Mouse (Mus musculus) MEL (cell line): ENCODE measurements around the gene Sfxn1. TPM values are rescaled to one million over a fixed set of nuclear protein-coding genes. Genes with fewer than 3 reads are reported as not detected.

ENCODE experiments used
- DNase-seq: peaks from one replicate; pipeline ENCODE4 v3.0.0; 2011; ENCODE audit warnings: low read depth, low spot score
- H3K27ac ChIP-seq: 2 replicates; pipeline ENCODE4 v1.5.1; 2012; ENCODE audit warnings: low read depth, mild to moderate bottlenecking, control low read depth, low read length, moderate library complexity; ENCODE audit not compliant: control insufficient read depth
- H3K27me3 ChIP-seq, 2 experiments: fragments of 150-350 bp in 1 of 2; sonication (generic) in 1 of 2; 2 replicates each; pipeline ENCODE4 v1.6.1; 2012; ENCODE audit warnings: low read length in 2 of 2, mild to moderate bottlenecking in 2 of 2, improper control_type of control experiment in 1 of 2, moderate library complexity in 1 of 2; ENCODE audit not compliant: insufficient read depth in 2 of 2, control insufficient read depth in 1 of 2
- H3K36me3 ChIP-seq, 2 experiments: 2 replicates each; pipeline ENCODE4 v1.6.1; 2012 to 2014; ENCODE audit warnings: low read length in 2 of 2, improper control_type of control experiment in 1 of 2, inconsistent platforms in 1 of 2, mild to moderate bottlenecking in 1 of 2; ENCODE audit not compliant: insufficient read depth in 2 of 2, control insufficient read depth in 1 of 2
- H3K4me1 ChIP-seq, 2 experiments: fragments of 150-350 bp in 1 of 2; sonication (generic) in 1 of 2; 2 replicates each; pipeline ENCODE4 v1.6.1; 2012; ENCODE audit warnings: low read length in 2 of 2, improper control_type of control experiment in 1 of 2, mild to moderate bottlenecking in 1 of 2; ENCODE audit not compliant: insufficient read depth in 2 of 2, control insufficient read depth in 1 of 2
- H3K4me3 ChIP-seq, 2 experiments: fragments of 150-350 bp in 1 of 2; sonication (generic) in 1 of 2; 2 replicates each; pipeline ENCODE4 v1.5.1; 2012; ENCODE audit warnings: low read depth in 2 of 2, low read length in 2 of 2, mild to moderate bottlenecking in 2 of 2, moderate library complexity in 2 of 2, control low read depth in 1 of 2, improper control_type of control experiment in 1 of 2; ENCODE audit not compliant: control insufficient read depth in 1 of 2, insufficient read depth in 1 of 2
- H3K79me2 ChIP-seq: 2 replicates; pipeline ENCODE4 v1.6.1; 2012; ENCODE audit warnings: mild to moderate bottlenecking, low read length, moderate library complexity; ENCODE audit not compliant: control insufficient read depth, poor library complexity, insufficient read depth
- H3K9ac ChIP-seq: 2 replicates; pipeline ENCODE4 v1.6.1; 2012; ENCODE audit warnings: low read depth, mild to moderate bottlenecking, control low read depth, low read length, moderate library complexity; ENCODE audit not compliant: control insufficient read depth, poor library complexity, severe bottlenecking
- H3K9me3 ChIP-seq: fragments of 150-350 bp; sonication (generic); replicated peaks from 2 replicates; pipeline ENCODE4 v1.6.1; 2012; ENCODE audit warnings: mild to moderate bottlenecking, low read length, improper control_type of control experiment, moderate library complexity; ENCODE audit not compliant: insufficient read depth
- CHD1 ChIP-seq: IDR thresholded peaks from 2 replicates; pipeline ENCODE4 v1.6.1; 2012; ENCODE audit warnings: low read depth, mild to moderate bottlenecking, inconsistent platforms, low read length, improper control_type of control experiment
- CHD2 ChIP-seq: IDR thresholded peaks from 2 replicates; pipeline ENCODE4 v1.6.1; 2011; ENCODE audit warnings: low read length, improper control_type of control experiment
- CTCF ChIP-seq, 3 experiments: IDR thresholded peaks in 2 of 3; conservative IDR thresholded peaks in 1 of 3; 2 replicates each; pipeline ENCODE4 v1.5.1; 2011 to 2012; ENCODE audit warnings: low read length in 3 of 3, low read depth in 2 of 3, mild to moderate bottlenecking in 2 of 3, improper control_type of control experiment in 1 of 3, inconsistent platforms in 1 of 3, mixed read lengths in 1 of 3, moderate library complexity in 1 of 3; ENCODE audit not compliant: control insufficient read depth in 1 of 3, insufficient read depth in 1 of 3, poor library complexity in 1 of 3, severe bottlenecking in 1 of 3
- E2F4 ChIP-seq: IDR thresholded peaks from 2 replicates; pipeline ENCODE4 v1.6.1; 2011; ENCODE audit warnings: low read depth, low read length, improper control_type of control experiment, borderline replicate concordance
- ELF1 ChIP-seq: IDR thresholded peaks from 2 replicates; pipeline ENCODE4 v1.6.1; 2014; ENCODE audit warnings: low read depth, mild to moderate bottlenecking, inconsistent platforms, low read length, improper control_type of control experiment, moderate library complexity
- EP300 ChIP-seq, 2 experiments: IDR thresholded peaks; 2 replicates each; pipeline ENCODE4 v1.6.1; 2011; ENCODE audit warnings: improper control_type of control experiment in 2 of 2, low read length in 2 of 2, low read depth in 1 of 2, mild to moderate bottlenecking in 1 of 2
- JUND ChIP-seq: IDR thresholded peaks from 2 replicates; pipeline ENCODE4 v1.6.1; 2011; ENCODE audit warnings: low read depth, mild to moderate bottlenecking, improper control_type of control experiment, low read length
- MAFK ChIP-seq: IDR thresholded peaks from 2 replicates; pipeline ENCODE4 v1.6.1; 2011; ENCODE audit warnings: low read depth, mild to moderate bottlenecking, low read length, improper control_type of control experiment, borderline replicate concordance
- MAX ChIP-seq: IDR thresholded peaks from 2 replicates; pipeline ENCODE4 v1.6.1; 2011; ENCODE audit warnings: low read length, improper control_type of control experiment
- MXI1 ChIP-seq: IDR thresholded peaks from 2 replicates; pipeline ENCODE4 v1.6.1; 2011; ENCODE audit warnings: mild to moderate bottlenecking, low read depth, low read length, improper control_type of control experiment
- POLR2A ChIP-seq, 2 experiments: IDR thresholded peaks; 2 replicates each; pipeline ENCODE4 v1.6.1; 2011 to 2012; ENCODE audit warnings: low read length in 2 of 2, mild to moderate bottlenecking in 2 of 2, control low read depth in 1 of 2, improper control_type of control experiment in 1 of 2, low read depth in 1 of 2, moderate library complexity in 1 of 2; ENCODE audit not compliant: control insufficient read depth in 1 of 2, insufficient read depth in 1 of 2, poor library complexity in 1 of 2
- POLR2AphosphoS2 ChIP-seq: IDR thresholded peaks from 2 replicates; pipeline ENCODE4 v1.6.1; 2011; ENCODE audit warnings: low read length, improper control_type of control experiment
- RAD21 ChIP-seq: IDR thresholded peaks from 2 replicates; pipeline ENCODE4 v1.6.1; 2011; ENCODE audit warnings: mild to moderate bottlenecking, low read depth, low read length, improper control_type of control experiment
- SMC3 ChIP-seq: IDR thresholded peaks from 2 replicates; pipeline ENCODE4 v1.6.1; 2011; ENCODE audit warnings: low read depth, low read length, improper control_type of control experiment
- USF2 ChIP-seq, 2 experiments: IDR thresholded peaks; 2 replicates each; pipeline ENCODE4 v1.6.1; 2011 to 2012; ENCODE audit warnings: improper control_type of control experiment in 2 of 2, low read length in 2 of 2, borderline replicate concordance in 1 of 2, inconsistent platforms in 1 of 2, low read depth in 1 of 2, mild to moderate bottlenecking in 1 of 2; ENCODE audit not compliant: insufficient read depth in 1 of 2
- ZC3H11A ChIP-seq: IDR thresholded peaks from 2 replicates; pipeline ENCODE4 v1.6.1; 2012; ENCODE audit warnings: low read depth, mild to moderate bottlenecking, inconsistent platforms, low read length, improper control_type of control experiment
- ZKSCAN1 ChIP-seq: IDR thresholded peaks from 2 replicates; pipeline ENCODE4 v1.6.1; 2012; ENCODE audit warnings: low read depth, mild to moderate bottlenecking, inconsistent platforms, low read length, improper control_type of control experiment, moderate library complexity
- ZNF384 ChIP-seq: IDR thresholded peaks from 2 replicates; pipeline ENCODE4 v1.6.1; 2012; ENCODE audit warnings: low read depth, mild to moderate bottlenecking, inconsistent platforms, low read length, improper control_type of control experiment
- polyA plus RNA-seq, 2 experiments: library from polyadenylated mRNA; stranded (reverse) in 1 of 2; unstranded in 1 of 2; fragments of >175 nt in 1 of 2; fragments of >200 nt in 1 of 2; gene quantifications; 2 replicates each; pipeline versions ENCODE4 v1.2.1 to v1.2.4; 2012; ENCODE audit warnings: low replicate concordance in 2 of 2, low read depth in 1 of 2; ENCODE audit not compliant: insufficient read length in 2 of 2, insufficient read depth in 1 of 2, missing spikeins in 1 of 2
- total RNA-seq: library from RNA; depleted of rRNA; stranded (reverse); fragments of 300-350 nt; gene quantifications from 2 replicates; pipeline ENCODE4 v1.2.3, GENCODE M21; 2012

Sfxn1 gene
- total and polyA plus RNA-seq, 3 experiments = 42.8 to 74.6 TPM; not detected in 1

DNA sequence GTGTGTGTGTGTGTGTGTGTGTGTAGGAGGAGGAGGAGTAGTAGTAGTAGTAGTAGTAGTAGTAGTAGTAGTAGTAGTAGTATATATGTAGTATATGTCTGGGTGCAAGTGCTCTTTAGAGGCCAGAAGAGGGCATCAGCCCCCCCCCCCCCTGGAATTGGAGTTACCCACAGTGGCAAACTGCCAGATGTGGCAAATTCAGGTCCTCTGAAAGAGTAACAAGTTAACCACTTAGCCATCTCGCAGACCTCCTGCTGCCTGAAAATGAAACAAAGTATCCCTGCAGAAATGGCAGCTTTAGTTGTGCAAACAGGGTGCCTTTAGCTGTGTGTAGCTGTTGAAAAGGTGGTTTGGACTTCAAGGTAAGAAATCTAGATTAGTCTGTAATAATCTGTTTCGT, 1.8 kb downstream of the Sfxn1 start:
- H3K36me3 ChIP-seq = peaks cover 10 to 11% of the 10 kb centered on the region in 2 experiments; a peak in 3 of 4 replicates
- TF ChIP-seq RAD21 (no peak), MXI1 (no peak), CHD1 (no peak), MAX (no peak), SMC3 (no peak), ZC3H11A (no peak), CTCF (IDR thresholded peaks at IDR 0.05 in 2 of 3, conservative IDR thresholded peaks at IDR 0.05 in 1 of 3; ENCODE audit: control insufficient read depth in 1 of 3, insufficient read depth in 1 of 3, low read depth in 2 of 3, low read length in 3 of 3, poor library complexity in 1 of 3, severe bottlenecking in 1 of 3) (peak in 1 of 3 experiments; percentile 15; a peak in 2 of 6 replicates)
- TF ChIP-seq, all 39 proteins: peak for 1
- DNase-seq = peak; percentile 52
- H3K79me2 ChIP-seq = peaks cover 63% of the 10 kb centered on the region
- peaks cover 0 to 1% of the 10 kb centered on the region in 2 experiments; a peak in 1 of 4 replicates for H3K27me3 ChIP-seq
- H3K27ac ChIP-seq = peak overlapping the region; percentile 12; the same call in 1 of the 2 replicates
- peak overlapping the region; percentile 56 for H3K9ac ChIP-seq
- H3K9me3 ChIP-seq = no peaks in the 10 kb centered on the region
- H3K4me3 ChIP-seq = peak overlapping the region; percentile 44 to 88
- peaks cover 0 to 18% of the 10 kb centered on the region in 2 experiments; a peak in 3 of 4 replicates for H3K4me1 ChIP-seq

DNA sequence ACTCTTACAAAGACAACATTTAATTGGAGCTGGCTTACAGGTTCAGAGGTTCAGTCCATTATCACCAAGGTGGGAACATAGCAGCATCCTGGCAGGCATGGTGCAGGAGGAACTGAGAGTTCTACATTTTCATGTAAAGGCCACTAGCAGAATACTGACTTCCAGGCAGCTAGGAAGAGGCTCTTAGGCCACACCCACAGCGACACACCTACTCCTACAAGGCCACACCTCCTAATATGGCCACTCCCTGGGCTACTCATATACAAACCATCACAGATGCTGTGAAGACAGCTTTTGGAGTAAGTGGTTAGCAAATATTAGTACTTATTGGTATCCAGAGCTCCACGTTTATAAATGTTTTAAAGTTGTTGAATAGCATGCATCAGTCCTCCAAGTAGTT, 3.7 kb downstream of the Sfxn1 start:
- Histone ChIP-seq H3K36me3 (peaks cover 10 to 19% of the 10 kb centered on the region in 2 experiments; a peak in 3 of 4 replicates), H3K9ac (no peak overlapping the region), H3K4me1 (peaks cover 4 to 31% of the 10 kb centered on the region in 2 experiments), H3K27ac (no peak overlapping the region), H3K4me3 (no peak overlapping the region), H3K79me2 (peaks cover 81% of the 10 kb centered on the region), H3K9me3 (no peaks in the 10 kb centered on the region), H3K27me3 (no peaks in the 10 kb centered on the region)
- peak; percentile 66 for DNase-seq
- no peak for TF ChIP-seq SMC3
- no peak for TF ChIP-seq POLR2A (IDR thresholded peaks at IDR 0.05; ENCODE audit: control insufficient read depth in 1 of 2, insufficient read depth in 1 of 2, low read depth in 1 of 2, low read length in 2 of 2, poor library complexity in 1 of 2)
- no peak for TF ChIP-seq MAFK
- TF ChIP-seq EP300 (IDR thresholded peaks at IDR 0.05; ENCODE audit: low read depth in 1 of 2, low read length in 2 of 2) = no peak

GRCm38 (mm10) chr13:54076051-54076450, 4.4 kb downstream of the Sfxn1 start:
- H3K9me3 ChIP-seq = no peaks in the 10 kb centered on the region
- DNase-seq = no peak
- TF ChIP-seq EP300 (IDR thresholded peaks at IDR 0.05; ENCODE audit: low read depth in 1 of 2, low read length in 2 of 2) (no peak), MAX (no peak), POLR2AphosphoS2 (no peak), ZNF384 (no peak), JUND (no peak), MAFK (no peak), E2F4 (no peak), ELF1 (no peak), POLR2A (IDR thresholded peaks at IDR 0.05; ENCODE audit: control insufficient read depth in 1 of 2, insufficient read depth in 1 of 2, low read depth in 1 of 2, low read length in 2 of 2, poor library complexity in 1 of 2) (no peak), CHD2 (no peak), USF2 (IDR thresholded peaks at IDR 0.05; ENCODE audit: borderline replicate concordance in 1 of 2, insufficient read depth in 1 of 2, low read depth in 1 of 2, low read length in 2 of 2) (no peak), ZKSCAN1 (no peak)
- TF ChIP-seq, all 39 proteins: peak for 0
- no peak overlapping the region for H3K27ac ChIP-seq
- H3K4me1 ChIP-seq = peaks cover 8 to 37% of the 10 kb centered on the region in 2 experiments
- H3K4me3 ChIP-seq = no peak overlapping the region
- peaks cover 83% of the 10 kb centered on the region for H3K79me2 ChIP-seq
- no peaks in the 10 kb centered on the region for H3K27me3 ChIP-seq
- no peak overlapping the region for H3K9ac ChIP-seq
- H3K36me3 ChIP-seq = peaks cover 10 to 24% of the 10 kb centered on the region in 2 experiments; a peak in 3 of 4 replicates
